Mouse (Mus musculus) forebrain, postnatal 0 days (tissue): ENCODE results near the gene Grk3. TPM values are rescaled to one million over a fixed set of nuclear protein-coding genes. Genes with fewer than 3 reads are reported as not detected.

ENCODE experiments used
- ATAC-seq: fragments of 200-750 bp; cut with Nextera tagmentation; 2 replicates; pipeline ENCODE4 v1.8.0; 2017; ENCODE audit warnings: mild to moderate bottlenecking, moderate library complexity
- DNase-seq: peaks from one replicate; pipeline ENCODE4 v3.0.0-alpha.2; 2015
- H3K27ac ChIP-seq: fragments of 300-500 bp; sonication (generic); 2 replicates; pipeline ENCODE4 v1.5.1; 2014; ENCODE audit warnings: low read depth, mild to moderate bottlenecking, antibody characterized with exemption, low read length, moderate library complexity, mixed read lengths
- H3K27me3 ChIP-seq: fragments of 300-500 bp; sonication (generic); 2 replicates; pipeline ENCODE4 v1.6.1; 2014; ENCODE audit warnings: mild to moderate bottlenecking, low read length, mixed read lengths; ENCODE audit not compliant: insufficient read depth
- H3K36me3 ChIP-seq: fragments of 300-500 bp; sonication (generic); 2 replicates; pipeline ENCODE4 v1.6.1; 2014; ENCODE audit warnings: mild to moderate bottlenecking, moderate library complexity; ENCODE audit not compliant: insufficient read depth
- H3K4me1 ChIP-seq: fragments of 300-500 bp; sonication (generic); 2 replicates; pipeline ENCODE4 v1.6.1; 2014; ENCODE audit warnings: antibody characterized with exemption; ENCODE audit not compliant: insufficient read depth
- H3K4me2 ChIP-seq: fragments of 300-500 bp; sonication (generic); 2 replicates; pipeline ENCODE4 v1.6.1; 2014; ENCODE audit warnings: low read depth, mild to moderate bottlenecking, moderate library complexity
- H3K4me3 ChIP-seq: fragments of 300-500 bp; sonication (generic); 2 replicates; pipeline ENCODE4 v1.5.1; 2014; ENCODE audit warnings: low read depth, low read length, mixed read lengths
- H3K9ac ChIP-seq: fragments of 300-500 bp; sonication (generic); 2 replicates; pipeline ENCODE4 v1.6.1; 2014; ENCODE audit warnings: mild to moderate bottlenecking
- H3K9me3 ChIP-seq: fragments of 300-500 bp; sonication (generic); 2 replicates; pipeline ENCODE4 v1.6.1; 2016; ENCODE audit warnings: low read length
- CTCF ChIP-seq: sonication (generic); IDR thresholded peaks from 2 replicates; pipeline ENCODE4 v1.5.1; 2016; ENCODE audit warnings: antibody characterized with exemption, control low read depth, low read depth
- WGBS: fragments of 180-500 bp; shearing (Covaris S2); extraction: QIAGEN DNeasy Blood & Tissue Kit; methylation state at CpG from one replicate; pipeline ENCODE4 v1.1.7; 2014; 5-methylcytosine and 5-hydroxymethylcytosine counted together
- polyA plus RNA-seq: library from polyadenylated mRNA; unstranded; fragments of >200 nt; fragmentation: Nextera tagmentation; extraction: Ambion mirVana; gene quantifications from 2 replicates; pipeline ENCODE4 v1.2.1, GENCODE M21; 2015
- total RNA-seq: library from RNA; depleted of rRNA; stranded (reverse); fragments of >200 nt; gene quantifications from 2 replicates; pipeline ENCODE4 v1.2.3, GENCODE M21; 2014

Gene Grk3
- total and polyA plus RNA-seq, 2 experiments from 2014 or later: 12.3 to 56.3 TPM

- DNase-seq: no peak
- H3K4me2 ChIP-seq: no peak overlapping the region
- H3K27ac ChIP-seq: no peak overlapping the region
- H3K4me1 ChIP-seq: no peaks in the 10 kb centered on the region
- no peaks in the 10 kb centered on the region for H3K9me3 ChIP-seq
- WGBS: 100% methylated on average over 2 of the region's 2 CpGs
- H3K27me3 ChIP-seq: no peaks in the 10 kb centered on the region
- no peak for TF ChIP-seq CTCF
- no peak for ATAC-seq
- no peak overlapping the region for H3K4me3 ChIP-seq
- H3K36me3 ChIP-seq: no peaks in the 10 kb centered on the region
- H3K9ac ChIP-seq: no peak overlapping the region
Measured at GRCm38 (mm10) chr5:113008496-113008895, 7.1 kb downstream of the Grk3 start.

GRCm38 (mm10) chr5:113006997-113007396 is 8.6 kb downstream of the Grk3 start:
- no peak overlapping the region for H3K27ac ChIP-seq
- WGBS: 94% methylated on average over 7 of the region's 7 CpGs
- no peak for TF ChIP-seq CTCF
- no peak overlapping the region for H3K4me2 ChIP-seq
- H3K9ac ChIP-seq: no peak overlapping the region
- H3K36me3 ChIP-seq: no peaks in the 10 kb centered on the region
- DNase-seq (no peak), ATAC-seq (no peak)
- no peaks in the 10 kb centered on the region for H3K9me3 ChIP-seq
- H3K4me3 ChIP-seq: no peak overlapping the region
- no peaks in the 10 kb centered on the region for H3K4me1 ChIP-seq
- H3K27me3 ChIP-seq: no peaks in the 10 kb centered on the region

GRCm38 (mm10) chr5:113005941-113006391 is 9.6 kb downstream of the Grk3 start:
- ATAC-seq (no peak), DNase-seq (no peak)
- Histone ChIP-seq H3K27ac (no peak overlapping the region), H3K4me3 (no peak overlapping the region), H3K9me3 (no peaks in the 10 kb centered on the region), H3K9ac (no peak overlapping the region), H3K4me2 (no peak overlapping the region), H3K36me3 (no peaks in the 10 kb centered on the region), H3K27me3 (no peaks in the 10 kb centered on the region), H3K4me1 (no peaks in the 10 kb centered on the region)
- WGBS: 75% methylated on average over 7 of the region's 7 CpGs
- no peak for TF ChIP-seq CTCF

- TF ChIP-seq CTCF: no peak
- Histone ChIP-seq H3K27ac (no peak overlapping the region), H3K9me3 (no peaks in the 10 kb centered on the region), H3K4me2 (no peak overlapping the region), H3K4me3 (no peak overlapping the region), H3K4me1 (no peaks in the 10 kb centered on the region), H3K36me3 (no peaks in the 10 kb centered on the region), H3K9ac (no peak overlapping the region), H3K27me3 (no peaks in the 10 kb centered on the region)
- ATAC-seq: peak; percentile 66
- DNase-seq: peak; percentile 19
- WGBS: 31% methylated on average over 5 of the region's 5 CpGs
Measured at GRCm38 (mm10) chr5:113002821-113003380, 12.7 kb downstream of the Grk3 start.

GRCm38 (mm10) chr5:112999227-112999626 is 16.4 kb downstream of the Grk3 start:
- no peak for ATAC-seq
- Histone ChIP-seq H3K4me3 (no peak overlapping the region), H3K36me3 (no peaks in the 10 kb centered on the region), H3K9me3 (no peaks in the 10 kb centered on the region), H3K27ac (no peak overlapping the region), H3K9ac (no peak overlapping the region), H3K4me2 (no peak overlapping the region), H3K4me1 (no peaks in the 10 kb centered on the region), H3K27me3 (no peaks in the 10 kb centered on the region)
- DNase-seq: no peak
- no peak for TF ChIP-seq CTCF
- 93% methylated on average over 8 of the region's 8 CpGs for WGBS

- Histone ChIP-seq H3K27me3 (no peaks in the 10 kb centered on the region), H3K4me3 (no peak overlapping the region), H3K27ac (0 out of 2 replicates have a peak overlapping the region, but pooled peaks have one; percentile 29), H3K9me3 (no peaks in the 10 kb centered on the region), H3K4me2 (no peak overlapping the region), H3K4me1 (no peaks in the 10 kb centered on the region), H3K36me3 (no peaks in the 10 kb centered on the region), H3K9ac (no peak overlapping the region)
- DNase-seq (peak; percentile 54), ATAC-seq (peak; percentile 62)
- WGBS: 21% methylated on average over 5 of the region's 5 CpGs
- TF ChIP-seq CTCF: no peak
Measured at GRCm38 (mm10) chr5:112997516-112998186, 17.9 kb downstream of the Grk3 start.

GRCm38 (mm10) chr5:112991245-112991644 is 24.3 kb downstream of the Grk3 start:
- ATAC-seq: no peak
- no peaks in the 10 kb centered on the region for H3K4me1 ChIP-seq
- WGBS: 78% methylated on average over 9 of the region's 9 CpGs

More at GRCm38 (mm10) chr5:112991245-112991644, 24.3 kb downstream of the Grk3 start:
- Histone ChIP-seq H3K9me3 (no peaks in the 10 kb centered on the region), H3K9ac (no peak overlapping the region), H3K27ac (no peak overlapping the region), H3K27me3 (no peaks in the 10 kb centered on the region), H3K36me3 (no peaks in the 10 kb centered on the region), H3K4me2 (no peak overlapping the region), H3K4me3 (no peak overlapping the region)
- no peak for DNase-seq
- no peak for TF ChIP-seq CTCF
